ENCODE assay signal across 32 mouse cellular contexts in genomic region chr14:35685211-35685610, GRCm38 (mm10).
"Had no signal": no experiment of that assay in that cellular context is flagged by ENCODE, and none has a peak within 500 bp of the region (broad histone marks: within the 10 kb centered on the region; RNA-seq: fewer than 3 reads in every experiment).

No protein-coding gene starts in this region.

- H3K27me3 ChIP-seq: limb, embryonic 12.5 days; limb, embryonic 13.5 days; limb, embryonic 15.5 days; liver, embryonic 12.5 days; liver, embryonic 13.5 days; liver, embryonic 15.5 days; lung, embryonic 15.5 days; megakaryocyte, embryonic 14.5 days; midbrain, embryonic 12.5 days; midbrain, embryonic 13.5 days; midbrain, embryonic 15.5 days; neural tube, embryonic 12.5 days had no signal

- H3K27ac ChIP-seq: left cerebral cortex, adult 2 months; limb, embryonic 10.5 days; limb, embryonic 12.5 days; limb, embryonic 13.5 days; limb, embryonic 15.5 days; liver, embryonic 12.5 days; liver, embryonic 13.5 days; liver, embryonic 14.5 days; liver, embryonic 15.5 days; lung, embryonic 15.5 days; macrophage; midbrain, embryonic 10.5 days; midbrain, embryonic 12.5 days; midbrain, embryonic 13.5 days; midbrain, embryonic 15.5 days; neural tube, embryonic 12.5 days had no signal

- DNase-seq: left cerebral cortex, postnatal 4 days; liver; liver, embryonic 13.5 days; lung, adult 18-20 months; lung, adult 2 months; lung, embryonic 14.5 days; lung, postnatal 10 days; lung, postnatal 14 days; lung, postnatal 36 days; lung, postnatal 4 days; midbrain, embryonic 14.5 days had no signal

- H3K4me1 ChIP-seq: limb, embryonic 10.5 days; limb, embryonic 12.5 days; limb, embryonic 13.5 days; limb, embryonic 15.5 days; liver, embryonic 12.5 days; liver, embryonic 13.5 days; liver, embryonic 15.5 days; lung, embryonic 15.5 days; megakaryocyte, embryonic 14.5 days; midbrain, embryonic 10.5 days; midbrain, embryonic 12.5 days; midbrain, embryonic 13.5 days; midbrain, embryonic 15.5 days; neural tube, embryonic 12.5 days had no signal

- H3K4me3 ChIP-seq: left cerebral cortex, adult 2 months; limb, embryonic 10.5 days; limb, embryonic 12.5 days; limb, embryonic 13.5 days; limb, embryonic 15.5 days; liver, embryonic 12.5 days; liver, embryonic 13.5 days; liver, embryonic 15.5 days; lung, embryonic 15.5 days; megakaryocyte, embryonic 14.5 days; midbrain, embryonic 10.5 days; midbrain, embryonic 12.5 days; midbrain, embryonic 13.5 days; midbrain, embryonic 15.5 days; myocyte; neural tube, embryonic 12.5 days had no signal

- H3K4me2 ChIP-seq: limb, embryonic 12.5 days; limb, embryonic 13.5 days; limb, embryonic 15.5 days; liver, embryonic 11.5 days; liver, embryonic 12.5 days; liver, embryonic 13.5 days; liver, embryonic 15.5 days; lung, embryonic 14.5 days; lung, embryonic 15.5 days; midbrain, embryonic 11.5 days; midbrain, embryonic 12.5 days; midbrain, embryonic 13.5 days; midbrain, embryonic 15.5 days; neural tube, embryonic 12.5 days had no signal

- H3K9me3 ChIP-seq: limb, embryonic 10.5 days; limb, embryonic 12.5 days; limb, embryonic 13.5 days; limb, embryonic 15.5 days; liver, embryonic 12.5 days; liver, embryonic 13.5 days; liver, embryonic 15.5 days; lung, embryonic 15.5 days; midbrain, embryonic 10.5 days; midbrain, embryonic 12.5 days; midbrain, embryonic 13.5 days; midbrain, embryonic 15.5 days; neural tube, embryonic 12.5 days had no signal

- ATAC-seq: liver, embryonic 12.5 days; lung, postnatal 0 days; midbrain, embryonic 13.5 days; midbrain, embryonic 15.5 days; midbrain, embryonic 16.5 days had no signal

- H3K36me3 ChIP-seq: limb, embryonic 10.5 days; limb, embryonic 12.5 days; limb, embryonic 13.5 days; limb, embryonic 15.5 days; liver, embryonic 12.5 days; liver, embryonic 13.5 days; liver, embryonic 15.5 days; lung, embryonic 15.5 days; midbrain, embryonic 10.5 days; midbrain, embryonic 12.5 days; midbrain, embryonic 13.5 days; midbrain, embryonic 15.5 days; neural tube, embryonic 12.5 days had no signal

- H3K9ac ChIP-seq: limb, embryonic 12.5 days; limb, embryonic 13.5 days; limb, embryonic 15.5 days; liver, embryonic 12.5 days; liver, embryonic 13.5 days; liver, embryonic 14.5 days; liver, embryonic 15.5 days; lung, embryonic 14.5 days; lung, embryonic 15.5 days; midbrain, embryonic 12.5 days; midbrain, embryonic 13.5 days; midbrain, embryonic 15.5 days; neural tube, embryonic 12.5 days had no signal
